Mouse (Mus musculus) B cell, adult 2 months (primary cell): Measurements from ENCODE around the gene Rbms1.

ENCODE experiments used
- DNase-seq, 2 experiments: peaks; one replicate each; pipeline ENCODE4 v3.0.0; 2022

Gene Rbms1

GRCm38 (mm10) chr2:60914524-60915280 lies 48.3 kb downstream of the Rbms1 start:
- no peak for DNase-seq

DNA sequence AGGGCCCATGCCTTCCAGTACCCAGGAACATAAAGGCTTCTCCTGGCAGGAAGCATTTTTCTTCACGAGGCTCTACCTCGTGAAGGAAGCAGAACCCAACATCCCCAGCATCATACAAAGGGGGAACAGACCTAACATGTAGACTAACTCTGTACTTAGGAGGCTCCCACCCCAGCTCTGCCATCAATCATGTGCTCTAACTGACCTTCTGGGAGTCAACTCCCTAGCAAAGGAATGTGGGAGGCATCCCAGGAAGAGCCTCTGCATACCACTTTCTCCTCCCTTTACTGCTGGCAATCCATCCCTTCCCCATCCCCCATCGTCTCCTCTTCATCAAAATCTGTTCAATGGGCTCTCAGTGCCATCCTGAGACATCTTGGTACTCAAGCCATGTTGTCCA lies 49.7 kb downstream of the Rbms1 start:
- DNase-seq: no peak

- DNase-seq: no peak
Measured at GRCm38 (mm10) chr2:60911716-60912115, 51.3 kb downstream of the Rbms1 start.

DNA sequence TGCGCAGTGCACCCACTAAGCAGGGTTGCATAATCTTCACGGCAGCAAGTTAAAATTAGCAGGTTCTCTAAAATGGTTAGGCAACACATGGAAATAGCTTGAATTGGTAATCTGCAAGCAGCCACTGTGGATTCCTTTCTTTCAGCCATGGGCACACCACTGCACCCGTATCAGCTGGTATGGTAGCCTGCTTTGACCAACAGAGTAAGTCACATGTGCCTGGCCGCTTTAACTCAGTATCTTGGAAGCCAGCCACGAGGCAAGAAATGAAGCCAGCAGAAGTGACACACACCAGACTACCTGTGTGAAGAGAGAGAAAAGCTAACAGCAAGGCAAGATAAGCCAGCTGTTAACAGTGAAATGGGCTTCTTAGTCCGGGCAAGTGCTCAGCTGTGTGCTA lies 52.2 kb downstream of the Rbms1 start:
- DNase-seq: no peak

GRCm38 (mm10) chr2:60908551-60908950 lies 54.4 kb downstream of the Rbms1 start:
- DNase-seq: no peak

DNA sequence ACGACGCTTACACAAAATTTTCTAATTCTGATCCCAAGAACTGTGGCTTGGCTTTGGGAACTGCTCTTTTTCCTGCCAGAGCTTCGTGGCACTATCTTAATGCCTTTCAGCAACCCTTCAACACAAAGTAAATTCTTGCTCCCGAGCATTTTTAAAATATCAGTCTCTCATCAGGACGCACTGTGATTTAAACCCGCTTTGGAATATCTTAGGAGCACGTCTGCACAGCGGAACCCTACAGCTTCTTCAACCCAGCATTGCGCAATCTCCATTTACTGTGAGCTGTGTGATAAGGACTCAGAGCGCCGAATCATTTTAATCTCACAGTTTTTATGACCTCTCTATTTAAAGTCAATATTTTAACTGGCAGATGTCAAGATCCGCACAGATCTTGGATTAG lies 54.9 kb downstream of the Rbms1 start:
- DNase-seq: no peak

GRCm38 (mm10) chr2:60905283-60905682 lies 57.7 kb downstream of the Rbms1 start:
- no peak for DNase-seq

GRCm38 (mm10) chr2:60904141-60904540 lies 58.9 kb downstream of the Rbms1 start:
- peak; percentile 33 to 40 for DNase-seq

- peak; percentile 35 to 38 for DNase-seq
Measured at GRCm38 (mm10) chr2:60903535-60903934, 59.5 kb downstream of the Rbms1 start.

DNA sequence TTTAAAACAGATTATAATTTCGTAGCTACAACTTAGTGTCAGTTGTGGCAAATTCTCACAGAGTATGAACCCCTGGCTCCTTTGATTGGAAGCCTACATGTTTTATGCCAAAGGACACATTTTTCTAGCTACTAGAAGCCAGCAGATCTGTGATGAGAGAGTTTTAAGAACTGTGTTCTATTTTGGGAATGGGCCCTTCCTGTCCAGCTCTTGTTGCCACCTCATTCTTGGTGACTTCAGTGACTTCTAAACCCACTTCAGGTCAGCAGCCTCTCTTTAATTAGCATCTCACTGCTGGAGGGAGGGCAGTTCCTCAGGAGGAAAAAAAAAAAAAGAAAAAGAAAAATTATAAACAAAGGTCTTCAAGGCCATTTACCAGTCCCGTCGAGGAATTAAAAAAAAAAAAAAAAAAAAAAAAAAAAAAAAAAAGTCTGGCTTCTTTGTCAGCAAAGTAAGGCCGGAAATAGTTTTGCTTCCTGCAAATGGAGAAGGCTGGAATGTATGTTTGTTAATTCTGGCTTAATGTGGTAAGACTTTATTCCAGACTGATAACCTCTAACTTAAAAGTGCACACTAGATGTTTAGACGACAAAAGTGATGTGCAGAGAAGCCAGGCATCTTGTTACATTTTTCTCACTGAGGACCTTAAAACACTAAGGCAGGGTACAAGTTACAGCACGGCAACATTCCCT lies 60.4 kb downstream of the Rbms1 start:
- no peak for DNase-seq

GRCm38 (mm10) chr2:60901511-60901951 lies 61.5 kb downstream of the Rbms1 start:
- DNase-seq: no peak

GRCm38 (mm10) chr2:60901013-60901412 lies 62.0 kb downstream of the Rbms1 start:
- no peak for DNase-seq

GRCm38 (mm10) chr2:60893042-60893441 lies 70.0 kb downstream of the Rbms1 start:
- DNase-seq: no peak

- DNase-seq: peak; percentile 53 to 55
Measured at GRCm38 (mm10) chr2:60883931-60884330, 79.1 kb downstream of the Rbms1 start.

DNA sequence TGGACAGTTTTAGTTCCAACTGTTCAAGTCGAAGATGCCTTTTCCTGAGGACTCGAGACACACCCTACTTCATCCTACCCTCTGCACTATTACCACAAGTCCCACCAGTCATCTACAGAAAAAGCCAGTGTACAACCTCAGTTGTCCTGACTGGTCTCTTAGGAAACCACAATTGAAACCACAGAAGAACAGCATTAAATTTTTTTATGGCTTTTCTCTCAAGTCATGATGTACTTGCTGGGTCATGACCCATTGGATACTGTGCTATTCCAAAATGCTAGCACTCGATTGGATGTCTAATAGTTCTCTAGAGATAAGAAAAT lies 80.0 kb downstream of the Rbms1 start:
- DNase-seq: no peak

DNA sequence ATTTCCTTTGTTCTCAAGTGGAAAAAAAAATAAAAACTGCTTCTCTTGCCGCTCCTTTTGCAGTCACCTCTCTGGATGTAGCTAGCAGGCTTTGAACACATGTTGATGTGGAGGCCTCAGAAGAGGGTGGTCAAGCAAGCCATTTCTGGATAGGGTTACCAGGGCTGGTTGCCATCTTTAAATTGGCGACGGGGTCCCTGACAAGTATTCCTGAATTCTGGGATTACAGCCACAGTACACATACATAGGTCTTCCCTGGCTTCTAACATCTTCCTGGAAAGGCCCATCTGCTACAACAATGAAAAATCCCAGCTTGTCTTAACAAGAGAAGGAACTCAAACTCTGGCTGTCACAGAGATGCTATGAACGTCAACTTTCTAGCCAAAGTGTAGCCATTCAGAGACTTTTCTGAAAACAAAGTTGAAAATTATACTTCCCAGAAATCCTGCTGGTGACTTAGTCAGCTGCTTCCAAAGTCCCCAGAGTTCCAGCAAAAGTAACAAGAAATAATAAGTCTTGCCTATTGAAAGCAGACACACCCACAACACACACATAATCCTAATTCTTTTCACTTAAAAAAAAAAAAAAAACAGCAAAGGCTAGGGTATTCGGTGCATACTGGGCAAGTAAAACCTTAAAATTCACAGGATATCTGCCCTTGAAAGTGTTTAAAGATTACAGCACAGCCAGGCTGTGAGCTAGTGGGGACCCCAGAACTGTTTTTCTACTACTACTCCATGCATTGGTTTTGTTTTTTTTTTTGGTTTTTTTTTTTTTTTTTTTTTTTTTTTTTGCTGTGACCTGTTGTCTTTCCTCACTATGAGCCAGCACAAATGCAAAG lies 80.6 kb downstream of the Rbms1 start:
- DNase-seq: no peak

GRCm38 (mm10) chr2:60881571-60882041 lies 81.4 kb downstream of the Rbms1 start:
- DNase-seq: no peak

GRCm38 (mm10) chr2:60880789-60881570 lies 82.0 kb downstream of the Rbms1 start:
- DNase-seq: peak; percentile 77 to 78

DNA sequence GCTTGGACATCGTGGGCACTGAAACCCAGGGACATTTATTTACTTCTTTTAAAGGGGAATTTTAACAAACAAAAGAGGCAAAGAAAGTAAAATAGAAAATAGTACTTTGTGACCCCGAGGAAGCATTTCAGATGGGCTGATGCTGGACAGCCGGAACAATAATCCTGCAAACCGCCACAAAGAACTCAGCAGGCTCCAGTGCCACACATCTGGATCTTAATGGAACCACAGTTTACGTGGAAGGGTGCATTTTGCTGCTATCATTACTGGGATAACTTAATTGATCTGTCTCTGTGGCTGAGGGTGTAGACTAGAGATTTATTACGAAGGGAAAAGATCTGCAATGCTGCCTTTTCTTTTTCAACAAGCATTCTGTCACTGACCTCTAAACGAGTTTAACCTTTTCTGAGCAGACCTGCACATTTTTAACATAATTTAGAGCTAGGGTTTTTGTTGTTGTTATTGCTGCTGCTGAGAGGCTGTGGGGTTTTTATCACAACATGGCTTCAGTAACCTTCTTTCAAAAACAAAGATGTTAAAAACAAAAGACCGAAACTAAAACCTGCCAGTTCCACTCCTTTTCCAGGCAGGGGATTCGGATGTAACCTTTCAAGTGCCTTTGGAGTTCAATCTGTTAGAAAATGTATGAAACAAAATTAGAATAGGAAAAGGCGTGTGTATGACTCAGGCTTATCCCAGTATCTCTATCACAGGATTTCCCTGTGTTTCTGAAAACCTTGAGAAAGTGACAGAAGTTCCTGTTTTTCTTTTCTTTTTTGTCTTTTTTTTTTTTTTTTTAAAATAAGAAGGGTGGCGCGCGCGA lies 82.8 kb downstream of the Rbms1 start:
- no peak for DNase-seq

- no peak for DNase-seq
Measured at GRCm38 (mm10) chr2:60879141-60879818, 83.7 kb downstream of the Rbms1 start.
